Mouse (Mus musculus) embryo, embryonic 10 days (tissue): ENCODE measurements around the gene Ghsr.

Experiments
- DNase-seq: peaks from one replicate; pipeline ENCODE4 v3.0.0-alpha.2; 2015; ENCODE audit warnings: low spot score

The Ghsr gene

GRCm38 (mm10) chr3:27411286-27411685, 40.1 kb downstream of the Ghsr start:
- no peak for DNase-seq

DNA sequence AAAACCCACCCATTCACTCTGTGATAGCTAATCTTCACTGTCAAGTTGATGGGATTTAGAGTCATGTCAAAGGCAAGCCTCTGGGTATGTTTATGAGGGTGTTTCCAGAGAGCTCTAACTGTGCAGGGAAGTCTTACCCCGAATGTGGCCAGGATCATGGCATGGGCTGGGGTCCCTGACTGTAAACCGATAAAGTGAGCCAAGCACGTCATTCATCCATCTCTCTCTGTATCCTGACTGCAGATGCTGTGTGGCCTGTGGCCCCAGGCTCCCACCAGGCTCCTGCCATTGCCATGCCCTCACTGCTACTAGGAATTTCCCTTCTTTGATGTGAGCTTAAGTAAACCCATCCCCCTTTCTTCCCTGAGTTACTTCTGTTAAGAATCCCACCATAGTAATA, 42.4 kb downstream of the Ghsr start:
- no peak for DNase-seq

GRCm38 (mm10) chr3:27416786-27417185, 45.6 kb downstream of the Ghsr start:
- DNase-seq, result no peak

DNA sequence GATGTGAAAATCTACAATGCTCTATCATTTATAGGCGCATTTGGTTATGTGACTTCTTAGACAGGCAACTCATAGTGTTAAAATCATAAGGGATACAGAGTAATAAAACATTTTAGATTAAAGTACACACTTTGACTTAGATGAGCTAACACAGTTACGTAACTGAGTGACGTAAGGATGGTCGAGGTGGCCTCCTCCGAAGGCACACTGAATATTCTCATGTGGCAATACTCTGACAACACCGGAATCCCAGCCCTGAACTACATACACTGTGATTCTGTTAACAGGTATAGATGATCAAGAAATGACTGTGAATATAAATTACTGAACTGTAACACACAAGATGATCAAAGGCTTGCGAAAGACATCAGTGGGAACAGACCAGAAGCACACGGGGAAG, 47.5 kb downstream of the Ghsr start:
- no peak for DNase-seq

DNA sequence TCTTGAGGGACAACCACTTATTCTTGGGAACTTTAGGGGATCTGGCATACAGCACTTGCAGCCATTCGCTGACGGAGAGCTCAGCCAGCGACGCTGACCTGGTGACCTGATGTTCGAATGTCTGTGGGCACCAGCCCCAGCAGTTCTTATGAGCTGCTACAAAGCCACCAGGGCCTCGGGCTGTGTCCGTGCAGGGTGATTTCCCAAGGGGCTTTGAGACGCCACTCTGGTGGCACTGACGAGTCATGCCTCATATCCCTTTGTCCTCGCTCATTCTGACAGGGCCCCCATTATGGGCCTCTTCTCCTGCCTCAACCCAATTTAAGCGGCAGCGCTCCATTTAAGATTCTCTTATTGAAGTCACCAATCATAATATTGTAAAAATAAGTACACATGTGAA, 50.8 kb downstream of the Ghsr start:
- DNase-seq, result no peak

DNA sequence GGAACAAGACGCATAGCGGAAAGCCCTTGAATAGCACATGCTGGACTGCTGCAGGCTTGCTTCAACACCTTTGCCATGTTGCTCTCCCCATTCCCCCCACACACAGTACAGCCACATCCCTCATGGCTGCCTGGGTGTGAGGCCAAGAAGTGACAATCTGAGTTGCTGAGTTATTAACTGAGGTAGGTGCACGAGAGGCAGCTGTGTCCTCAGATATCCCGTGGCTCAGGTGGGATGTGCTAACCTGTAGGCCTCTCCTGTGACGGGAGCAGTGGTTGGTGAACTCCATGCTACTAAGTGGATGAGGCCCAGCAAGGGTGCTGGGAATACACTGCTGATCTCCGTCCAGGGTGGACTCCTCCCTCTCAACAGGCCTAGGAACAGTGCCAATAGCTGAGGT, 51.4 kb downstream of the Ghsr start:
- no peak for DNase-seq

DNA sequence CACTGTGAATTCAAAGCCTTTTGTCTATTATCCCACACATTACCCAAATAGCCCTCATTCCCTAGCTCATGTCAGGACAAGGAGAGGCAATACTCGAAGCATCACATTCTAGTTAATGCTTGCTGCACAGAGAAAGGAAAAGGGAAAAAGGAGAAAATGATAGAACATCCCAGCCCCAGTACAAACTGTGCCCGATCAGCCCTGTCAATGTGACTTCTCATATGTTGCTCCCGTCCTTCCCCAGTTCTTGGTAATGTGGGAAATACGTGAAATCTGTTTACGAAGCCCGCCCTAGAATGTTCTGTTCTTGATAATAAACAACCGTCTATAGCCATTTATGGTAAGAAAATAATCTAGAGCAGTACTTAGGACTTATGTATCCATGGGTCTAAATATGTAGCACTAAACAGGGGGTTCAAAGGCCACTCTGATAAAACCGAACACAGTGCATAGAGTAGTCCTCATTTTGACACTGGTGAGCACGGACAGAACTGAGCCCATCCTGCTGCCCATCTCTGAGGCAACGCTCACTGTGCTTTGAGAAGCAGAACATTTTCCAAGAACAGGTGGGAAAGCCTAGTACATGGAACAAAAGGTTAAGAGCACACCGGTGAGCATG, 53.0 kb downstream of the Ghsr start:
- DNase-seq, result no peak

GRCm38 (mm10) chr3:27427406-27427805, 56.3 kb downstream of the Ghsr start:
- DNase-seq, result no peak
